Mouse (Mus musculus): Measurements from ENCODE around the gene Esyt2. TPM values are rescaled to one million over a fixed set of nuclear protein-coding genes. Genes with fewer than 3 reads are reported as not detected.

The Esyt2 gene
- polyA plus RNA-seq, 1 experiment from 2014 or later = 44.6 TPM

Small RNAs within 50 kb of the gene (microRNA-seq; reads per million reads assigned to microRNA genes)
- gene Gm23190 = not detected

Other genes starting within 250 kb of the Esyt2 start
- 51.2 and 52.6 TPM in 2 replicates for gene Zfp386, start 233.5 kb upstream of the Esyt2 start, polyA plus RNA-seq (2014; fragmentation: Nextera tagmentation; extraction: Ambion mirVana)
- 14.6 and 17.1 TPM in 2 replicates for gene Vipr2, start 203.5 kb upstream of the Esyt2 start, polyA plus RNA-seq (2014; fragmentation: Nextera tagmentation; extraction: Ambion mirVana)
- 21.7 and 23.9 TPM in 2 replicates for gene Wdr60, start 18.2 kb upstream of the Esyt2 start, polyA plus RNA-seq (2014; fragmentation: Nextera tagmentation; extraction: Ambion mirVana)
- gene Gm11027, start 5.8 kb upstream of the Esyt2 start, polyA plus RNA-seq (2014; fragmentation: Nextera tagmentation; extraction: Ambion mirVana) = not detected in 2 replicates
- gene Ncapg2, start 124.2 kb downstream of the Esyt2 start, polyA plus RNA-seq (2014; fragmentation: Nextera tagmentation; extraction: Ambion mirVana) = 41.2 and 44.6 TPM in 2 replicates
- gene Ptprn2, start 204.5 kb downstream of the Esyt2 start, polyA plus RNA-seq (2014; fragmentation: Nextera tagmentation; extraction: Ambion mirVana) = 2.2 and 3.3 TPM in 2 replicates

Measured in stomach, embryonic 14.5 days (tissue).